Mouse (Mus musculus): Measurements from ENCODE around the gene Prr14l. TPM values are rescaled to one million over a fixed set of nuclear protein-coding genes. Genes with fewer than 3 reads are reported as not detected.
"Not testable (repeated sequence)": the region's sequence is repeated elsewhere in the genome, so short reads cannot be mapped to it uniquely, and the experiment has no call there.

Gene Prr14l
- total RNA-seq (2021), result 1 to 10 TPM; 4.7 to 6.1 TPM
- long read RNA-seq, experiment 1, partial matches to known transcripts, result 0 of 4 reads
- long read RNA-seq, experiment 1, other reads (novel, unspliced or antisense), result 4 of 4 reads
- long read RNA-seq, experiment 2, partial matches to known transcripts, result 0 of 1 reads
- long read RNA-seq, experiment 2, other reads (novel, unspliced or antisense), result 1 of 1 reads

DNA sequence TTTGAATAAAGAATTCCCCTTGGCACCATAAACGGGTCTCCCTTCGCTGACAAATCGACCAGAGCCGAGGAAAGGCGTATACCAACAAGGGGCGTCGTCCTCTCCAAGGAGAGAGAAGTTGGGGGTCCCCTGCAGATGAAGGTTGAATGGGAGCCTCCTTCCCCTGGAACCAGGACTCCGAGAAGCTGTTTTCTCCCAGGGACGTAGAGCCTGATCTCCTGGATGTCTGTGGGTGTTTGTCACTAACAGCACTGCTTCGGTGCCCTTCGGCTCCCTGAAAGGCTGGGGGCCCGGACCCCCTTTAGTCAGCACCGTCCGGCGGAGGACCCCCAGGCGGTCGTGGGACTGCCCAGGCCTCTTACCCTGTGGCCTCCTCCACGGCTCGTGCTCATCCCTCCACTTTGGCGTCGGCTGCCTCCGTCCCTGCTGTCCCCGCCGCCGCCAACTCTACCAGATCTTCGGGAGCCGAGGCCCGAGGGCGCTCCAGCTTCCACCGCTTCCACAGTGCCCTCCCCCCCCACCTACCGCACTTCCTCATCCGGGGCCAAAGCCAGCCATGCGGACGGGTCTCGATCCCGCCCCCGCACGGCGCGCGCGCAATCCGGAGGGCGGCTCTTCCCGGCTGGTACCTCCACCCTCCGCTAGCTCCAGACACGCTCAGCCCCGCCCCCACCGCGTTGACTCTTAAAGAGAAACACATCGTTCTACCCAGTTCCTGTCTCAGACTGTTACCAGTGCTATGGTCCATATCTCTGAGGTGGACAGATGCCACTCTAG is at the start of gene Prr14l:
Gene Prr14l, minus strand, starts transcription at position 526 of the 777 bp plus-strand sequence.
- peak; percentile 98 to 100 for DNase-seq

GRCm38 (mm10) chr5:32886739-32887138 is 32.7 kb upstream of the Prr14l start:
- no peak for DNase-seq

DNA sequence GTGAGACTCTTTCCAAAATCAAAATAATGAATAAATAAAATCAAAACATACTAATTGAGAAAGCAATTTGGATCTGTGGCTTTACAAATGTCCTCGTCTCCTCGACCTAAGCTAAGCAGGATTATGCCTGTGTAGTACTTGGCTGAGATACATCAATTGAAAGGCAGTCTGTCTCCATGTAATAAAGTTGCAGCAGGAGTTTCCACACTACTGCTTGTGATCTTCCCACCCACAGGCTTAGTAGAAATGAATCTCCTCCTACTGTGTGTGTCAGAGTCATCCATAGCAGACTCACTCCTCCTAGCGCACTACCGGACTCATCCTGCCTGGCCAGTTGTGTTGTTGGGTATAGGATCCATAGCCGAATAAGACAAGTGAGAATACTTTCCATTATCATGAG is 18.3 kb upstream of the Prr14l start:
- no peak for DNase-seq

DNA sequence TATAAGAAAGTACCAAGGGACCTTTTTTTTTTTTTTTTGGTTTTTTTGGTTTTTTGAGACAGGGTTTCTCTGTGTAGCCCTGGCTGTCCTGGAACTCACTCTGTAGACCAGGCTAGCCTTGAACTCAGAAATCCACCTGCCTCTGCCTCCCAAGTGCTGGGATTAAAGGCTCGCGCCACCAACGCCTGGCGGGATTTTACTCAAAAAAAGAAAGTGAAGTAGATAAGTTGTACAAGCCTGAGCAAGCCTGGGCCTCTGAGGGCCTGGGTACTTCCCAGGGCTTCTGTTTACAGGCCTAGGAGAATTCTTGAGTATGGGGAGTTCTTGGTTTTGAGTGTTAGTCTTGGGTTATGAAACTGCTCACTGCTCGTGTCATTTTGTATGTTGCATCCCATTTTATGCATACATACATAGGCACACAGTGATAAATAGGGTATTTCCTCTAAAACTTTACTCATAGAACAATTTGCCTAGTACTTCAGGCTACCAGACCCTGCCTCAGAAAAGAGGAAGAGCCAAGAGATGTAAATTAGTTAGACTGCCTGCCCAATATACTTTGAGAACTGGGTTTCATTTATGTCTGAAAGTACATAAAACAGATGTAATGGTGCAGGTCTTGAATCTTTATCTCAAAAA is 15.5 kb upstream of the Prr14l start:
- no peak for DNase-seq

GRCm38 (mm10) chr5:32863253-32864228 is 9.5 kb upstream of the Prr14l start, which contains the start of gene Depdc5:
Depdc5 (plus strand) TSS chr5:32863701.
- peak; percentile 93 to 96 for DNase-seq

DNA sequence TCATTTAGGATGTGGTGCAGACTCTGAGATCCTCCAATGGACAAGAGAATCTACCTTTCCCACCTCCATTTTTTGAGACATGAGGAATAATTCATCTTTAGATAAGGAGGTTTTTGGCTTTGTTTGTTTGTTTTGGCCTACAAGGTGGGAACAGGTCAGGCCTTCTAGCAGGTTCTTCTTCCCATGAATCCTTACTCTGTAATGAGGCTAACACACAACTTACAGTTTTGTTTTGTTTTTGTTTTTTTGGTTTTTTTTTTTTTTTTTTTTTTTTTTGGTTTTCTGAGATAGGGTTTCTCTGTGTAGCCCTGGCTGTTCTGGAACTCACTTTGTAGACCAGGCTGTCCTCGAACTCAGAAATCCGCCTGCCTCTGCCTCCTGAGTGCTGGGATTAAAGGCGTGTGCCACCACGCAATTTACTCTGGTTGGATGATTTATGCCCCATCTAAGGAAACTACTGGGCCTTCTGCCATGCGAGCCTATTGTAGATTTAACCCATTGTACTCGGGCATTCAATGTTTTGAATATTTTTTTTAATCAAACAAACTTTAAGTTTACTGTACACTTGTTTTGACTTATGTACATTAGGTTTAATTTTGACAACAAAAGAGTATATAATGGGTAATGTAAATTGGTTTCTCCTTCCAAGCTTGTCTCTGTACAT is 8.5 kb upstream of the Prr14l start:
- no peak for DNase-seq

GRCm38 (mm10) chr5:32861082-32861481 is 7.0 kb upstream of the Prr14l start:
- DNase-seq, result no peak

GRCm38 (mm10) chr5:32857781-32858220 is 3.7 kb upstream of the Prr14l start:
- DNase-seq, result peak; percentile 56 to 71

- DNase-seq, result not testable (repeated sequence)
Measured at GRCm38 (mm10) chr5:32855274-32855673, 1.2 kb upstream of the Prr14l start.

DNA sequence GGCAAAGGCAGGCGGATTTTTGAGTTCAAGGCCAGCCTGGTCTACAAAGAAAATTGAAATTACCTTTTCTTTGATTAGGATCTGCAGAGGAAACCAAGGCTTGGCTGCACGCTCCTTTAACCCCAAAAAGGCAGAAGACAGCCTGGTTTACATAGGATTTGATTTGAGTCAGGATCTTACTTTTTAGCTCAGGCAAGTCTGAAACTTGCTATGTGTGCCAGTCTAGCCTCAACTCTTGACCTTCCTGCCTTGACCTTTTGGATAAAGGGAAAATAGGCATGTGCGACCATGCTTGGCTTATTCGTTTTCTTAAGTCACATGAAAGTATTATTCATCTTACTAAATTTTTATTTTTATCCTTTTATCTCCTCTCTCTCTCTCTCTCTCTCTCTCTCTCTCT is 762 bp upstream of the Prr14l start:
- no peak for DNase-seq

- DNase-seq, result no peak
Measured at GRCm38 (mm10) chr5:32852026-32852425, 2.0 kb downstream of the Prr14l start.

GRCm38 (mm10) chr5:32849580-32849979 is 4.5 kb downstream of the Prr14l start:
- DNase-seq, result not testable (repeated sequence)

GRCm38 (mm10) chr5:32849178-32849577 is 4.9 kb downstream of the Prr14l start:
- no peak for DNase-seq

GRCm38 (mm10) chr5:32840029-32840428 is 14.0 kb downstream of the Prr14l start:
- DNase-seq, result no peak

DNA sequence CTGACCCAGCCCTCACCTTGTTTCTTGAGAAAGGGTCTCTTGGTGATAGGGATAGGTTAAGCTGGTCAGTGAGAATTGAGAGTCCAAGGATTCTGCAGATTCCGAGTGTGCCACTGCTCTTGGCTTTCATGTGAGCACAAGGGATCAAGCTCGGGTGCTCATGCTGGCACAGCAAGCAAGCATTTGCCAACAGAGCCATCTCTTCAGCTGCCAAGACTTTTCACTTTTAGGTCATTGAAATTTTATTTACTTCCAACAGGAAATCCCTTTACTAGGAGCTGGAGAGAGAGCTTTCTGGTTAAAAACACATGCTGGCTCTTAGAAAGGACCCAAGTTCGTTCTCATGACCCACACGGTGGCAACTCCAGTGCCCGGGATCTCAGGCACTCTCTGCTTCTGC is 17.1 kb downstream of the Prr14l start:
- DNase-seq, result no peak

DNA sequence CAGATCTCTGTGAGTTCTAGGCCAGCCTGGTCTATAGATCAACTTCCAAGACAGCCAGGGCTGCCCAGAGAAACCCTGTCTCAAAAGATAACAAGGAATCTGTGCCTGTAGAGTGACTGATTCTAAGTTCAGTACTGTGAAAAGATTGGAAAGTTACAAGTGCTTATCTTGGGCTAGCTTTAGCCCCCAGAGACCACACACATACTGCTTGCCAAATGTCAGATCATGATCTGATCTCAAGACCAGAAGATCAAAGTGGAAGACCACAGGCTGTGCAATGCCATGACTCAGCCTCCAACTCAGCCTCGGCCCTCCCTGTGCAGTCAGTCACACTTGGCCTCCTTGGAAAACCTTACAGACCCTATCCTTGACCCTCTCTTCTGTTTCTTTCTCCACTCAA is 19.6 kb downstream of the Prr14l start:
- no peak for DNase-seq

GRCm38 (mm10) chr5:32830054-32830453 is 24.0 kb downstream of the Prr14l start:
- DNase-seq, result no peak

- not testable (repeated sequence) for DNase-seq
Measured at GRCm38 (mm10) chr5:32828766-32829165, 25.3 kb downstream of the Prr14l start.

DNA sequence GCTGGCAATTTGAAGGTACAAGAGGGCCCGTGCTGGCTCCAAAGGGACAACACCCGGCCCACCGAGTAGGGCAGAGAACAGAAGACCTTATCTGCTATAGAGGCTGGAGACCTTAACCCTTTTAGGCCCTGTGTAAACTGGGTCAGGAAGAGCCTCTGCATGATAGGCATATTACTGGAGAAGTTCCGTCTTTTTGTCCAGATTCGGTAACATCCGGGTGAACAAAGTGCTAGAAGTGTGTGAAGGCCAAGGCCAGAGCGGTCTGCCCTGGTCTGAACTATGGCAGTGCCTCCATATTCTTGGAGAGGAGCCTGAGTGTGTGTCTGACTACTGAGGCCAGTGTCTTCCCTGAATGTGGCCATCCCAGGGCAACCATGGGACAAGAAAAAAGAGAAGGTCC is 27.0 kb downstream of the Prr14l start, which contains the start of gene Gm20671:
Gene Gm20671, minus strand, starts transcription at position 101 of the 400 bp plus-strand sequence.
- no peak for DNase-seq

DNA sequence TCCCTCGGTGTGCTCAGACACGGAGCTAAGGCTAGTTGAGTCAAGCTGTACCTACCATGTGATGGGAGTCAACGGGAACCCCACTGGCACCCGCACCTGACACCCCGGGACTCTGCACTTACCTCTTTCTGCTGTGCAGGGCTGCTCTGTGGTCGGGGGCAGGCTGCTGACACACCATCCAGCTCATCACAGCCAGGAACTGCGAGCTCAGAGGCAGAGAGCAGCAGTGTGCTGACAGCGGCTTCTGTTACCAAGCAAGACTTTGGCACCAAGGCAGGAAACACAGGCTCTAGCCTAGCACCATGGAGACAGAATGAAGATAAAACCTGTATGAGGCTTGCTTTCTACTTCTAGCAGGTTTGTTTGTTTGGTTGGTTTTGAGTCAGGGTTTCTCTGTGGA is 33.6 kb downstream of the Prr14l start:
- no peak for DNase-seq

DNA sequence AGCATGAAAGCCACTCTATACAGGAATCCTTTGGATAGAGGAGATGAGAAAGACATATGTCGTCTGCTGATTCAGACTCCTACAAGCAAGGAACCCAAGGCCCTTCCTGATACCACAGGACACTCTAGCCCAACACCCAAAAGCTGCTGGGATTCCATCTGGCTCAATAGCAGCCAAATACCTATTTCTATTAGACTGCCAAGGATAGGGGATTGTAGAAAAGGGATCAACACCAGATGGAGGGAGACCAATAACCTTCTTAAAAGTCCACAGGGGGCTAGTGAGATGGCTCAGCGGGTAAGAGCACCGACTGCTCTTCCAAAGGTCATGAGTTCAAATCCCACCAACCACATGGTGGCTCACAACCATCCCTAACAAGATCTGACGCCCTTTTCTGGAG is 38.7 kb downstream of the Prr14l start:
- DNase-seq, result no peak

Data from heart, adult 18-20 months (tissue).